Comparison of ENCODE assay signal across 8 mouse cellular contexts in the genomic region with DNA sequence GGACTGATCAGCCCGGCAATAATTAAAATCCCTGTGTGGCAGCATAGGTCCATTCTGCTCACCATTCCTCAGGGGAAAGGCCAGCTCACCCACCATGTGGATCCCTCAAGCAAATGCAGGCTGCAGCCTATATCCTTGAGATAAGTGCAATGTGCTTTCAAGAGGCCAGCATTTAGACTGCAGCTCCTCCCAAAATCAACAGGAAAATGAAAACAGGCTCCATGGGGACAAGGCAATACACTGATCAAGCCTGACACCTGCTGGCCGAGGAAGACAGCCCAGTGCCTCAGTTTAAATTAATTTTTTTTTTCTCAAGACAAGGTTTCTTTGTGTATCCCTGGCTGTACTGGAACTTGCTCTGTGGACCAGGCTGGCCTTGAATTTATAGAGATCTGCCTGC. TPM values are rescaled to one million over a fixed set of nuclear protein-coding genes. Genes with fewer than 3 reads are reported as not detected.
A peak's percentile ranks its signal among the peaks of the same experiment; 100 is the strongest.
DNase-seq lines count a peak whose midpoint lies in the region; ATAC-seq and TF ChIP-seq lines count a peak whose summit lies in the region.

No protein-coding gene starts in this region.

- no peaks in the 10 kb centered on the region for H3K9me3 ChIP-seq in forebrain, postnatal 0 days (ENCODE audit: low read length)
- H3K9me3 ChIP-seq in forebrain, embryonic 15.5 days: no peaks in the 10 kb centered on the region
- peaks cover 3% of the 10 kb centered on the region; the same call in 1 of the 2 replicates for H3K9me3 ChIP-seq in heart, embryonic 16.5 days (replicated peaks; ENCODE audit: control insufficient read depth, low read length)
- 0 out of 2 replicates have a peak, but pooled peaks cover 2% of the 10 kb centered on the region for H3K9me3 ChIP-seq in midbrain, embryonic 16.5 days (replicated peaks; ENCODE audit: control insufficient read depth, low read length, poor library complexity, severe bottlenecking)

- ATAC-seq in forebrain, postnatal 0 days: peak; percentile 78
- ATAC-seq in forebrain, embryonic 15.5 days (replicated peaks): no peak; the same call in 1 of the 2 replicates
- peak; percentile 45; the same call in 1 of the 2 replicates for ATAC-seq in heart, embryonic 16.5 days (replicated peaks; ENCODE audit: extremely low read depth, insufficient read depth, low FRiP score)
- ATAC-seq in midbrain, embryonic 16.5 days: peak; percentile 58; the same call in 1 of the 2 replicates

- H3K9ac ChIP-seq in forebrain, postnatal 0 days: no peak overlapping the region
- no peak overlapping the region for H3K9ac ChIP-seq in forebrain, embryonic 15.5 days (replicated peaks)
- H3K9ac ChIP-seq in heart, embryonic 16.5 days (ENCODE audit: low read length): no peak overlapping the region
- H3K9ac ChIP-seq in midbrain, embryonic 16.5 days (ENCODE audit: low read depth, low read length): no peak overlapping the region

- H3K4me3 ChIP-seq in forebrain, postnatal 0 days (ENCODE audit: low read depth, low read length): no peak overlapping the region
- no peak overlapping the region for H3K4me3 ChIP-seq in forebrain, embryonic 15.5 days
- no peak overlapping the region for H3K4me3 ChIP-seq in heart, embryonic 16.5 days (ENCODE audit: low read length)
- no peak overlapping the region for H3K4me3 ChIP-seq in midbrain, embryonic 16.5 days (ENCODE audit: low read depth, low read length)

- peaks cover 18% of the 10 kb centered on the region for H3K36me3 ChIP-seq in forebrain, postnatal 0 days (ENCODE audit: insufficient read depth)
- peaks cover 32% of the 10 kb centered on the region for H3K36me3 ChIP-seq in forebrain, embryonic 15.5 days
- H3K36me3 ChIP-seq in heart, embryonic 16.5 days (ENCODE audit: control insufficient read depth, insufficient read depth): peaks cover 35% of the 10 kb centered on the region
- peaks cover 13% of the 10 kb centered on the region for H3K36me3 ChIP-seq in midbrain, embryonic 16.5 days (ENCODE audit: control insufficient read depth, insufficient read depth, low read length)

- H3K4me1 ChIP-seq in forebrain, postnatal 0 days (ENCODE audit: insufficient read depth): no peaks in the 10 kb centered on the region
- H3K4me1 ChIP-seq in forebrain, embryonic 15.5 days: no peaks in the 10 kb centered on the region
- H3K4me1 ChIP-seq in heart, embryonic 16.5 days (ENCODE audit: control insufficient read depth, insufficient read depth, low read length): no peaks in the 10 kb centered on the region
- no peaks in the 10 kb centered on the region for H3K4me1 ChIP-seq in midbrain, embryonic 16.5 days (ENCODE audit: control insufficient read depth, insufficient read depth, low read length)

- peak; percentile 59 for DNase-seq in forebrain, postnatal 0 days
- peak; percentile 17 to 28 for DNase-seq in B cell, adult 2 months
- DNase-seq in adrenal gland, postnatal 36 days: peak; percentile 28 to 55
- peak; percentile 13 to 19 for DNase-seq in layer of hippocampus, postnatal 36 days
- no peak for DNase-seq in spleen, postnatal 4 days (ENCODE audit: low spot score in 2 of 2)

- no peak overlapping the region for H3K4me2 ChIP-seq in forebrain, postnatal 0 days (ENCODE audit: low read depth)
- no peak overlapping the region for H3K4me2 ChIP-seq in forebrain, embryonic 15.5 days (replicated peaks)
- no peak overlapping the region for H3K4me2 ChIP-seq in heart, embryonic 16.5 days (ENCODE audit: low read depth, low read length)
- H3K4me2 ChIP-seq in midbrain, embryonic 16.5 days (ENCODE audit: low read length): no peak overlapping the region

- H3K27me3 ChIP-seq in forebrain, postnatal 0 days (ENCODE audit: insufficient read depth, low read length): no peaks in the 10 kb centered on the region
- H3K27me3 ChIP-seq in forebrain, embryonic 15.5 days: no peaks in the 10 kb centered on the region
- no peaks in the 10 kb centered on the region for H3K27me3 ChIP-seq in heart, embryonic 16.5 days (ENCODE audit: control insufficient read depth, insufficient read depth, low read length)
- no peaks in the 10 kb centered on the region for H3K27me3 ChIP-seq in midbrain, embryonic 16.5 days (ENCODE audit: control insufficient read depth, insufficient read depth, low read depth, low read length)

- 48% methylated on average over 2 of the region's 2 CpGs for WGBS in forebrain, postnatal 0 days
- WGBS in forebrain, embryonic 15.5 days: 42% methylated on average over 2 of the region's 2 CpGs
- WGBS in heart, embryonic 16.5 days: 42% methylated on average over 2 of the region's 2 CpGs
- WGBS in midbrain, embryonic 16.5 days: 51% methylated on average over 2 of the region's 2 CpGs

- peak; percentile 72 for TF ChIP-seq CTCF in forebrain, postnatal 0 days (IDR thresholded peaks at IDR 0.05; ENCODE audit: low read depth)

- no peak overlapping the region for H3K27ac ChIP-seq in forebrain, postnatal 0 days (ENCODE audit: low read depth, low read length)
- H3K27ac ChIP-seq in forebrain, embryonic 15.5 days (replicated peaks): no peak overlapping the region
- H3K27ac ChIP-seq in heart, embryonic 16.5 days (ENCODE audit: low read length): no peak overlapping the region
- H3K27ac ChIP-seq in midbrain, embryonic 16.5 days (ENCODE audit: low read length): no peak overlapping the region

RNA-seq across cellular contexts. Expression of gene Pus7, which starts 24.9 kb away (rescaled TPM):
- 18.9 and 22.5 TPM in 2 replicates for total RNA-seq in forebrain, postnatal 0 days (2014; rRNA removed)
- polyA plus RNA-seq in forebrain, postnatal 0 days (2015; fragmentation: Nextera tagmentation; extraction: Ambion mirVana): 10.0 and 15.5 TPM in 2 replicates
- 19.3 and 20.5 TPM in 2 replicates for polyA plus RNA-seq in forebrain, embryonic 15.5 days (2015; fragmentation: Nextera tagmentation; extraction: Ambion mirVana)
- total RNA-seq in adrenal gland, postnatal 36 days (2021): 10 to 100 TPM; 19.9 to 22.6 TPM
- 20.5 and 24.7 TPM in 2 replicates for polyA plus RNA-seq in heart, embryonic 16.5 days (2015; fragmentation: Nextera tagmentation; extraction: Ambion mirVana)
- 10 to 100 TPM; 14.9 to 21.1 TPM for total RNA-seq in layer of hippocampus, postnatal 36 days (2021)
- 17.5 and 19.3 TPM in 2 replicates for polyA plus RNA-seq in midbrain, embryonic 16.5 days (2015; fragmentation: Nextera tagmentation; extraction: Ambion mirVana)

RNA-seq across cellular contexts. Expression of gene Rint1, which starts 28.9 kb away (rescaled TPM):
- 24.0 and 33.3 TPM in 2 replicates for total RNA-seq in forebrain, postnatal 0 days (2014; rRNA removed)
- polyA plus RNA-seq in forebrain, postnatal 0 days (2015; fragmentation: Nextera tagmentation; extraction: Ambion mirVana): 14.1 and 18.7 TPM in 2 replicates
- 28.4 and 30.4 TPM in 2 replicates for polyA plus RNA-seq in forebrain, embryonic 15.5 days (2015; fragmentation: Nextera tagmentation; extraction: Ambion mirVana)
- 10 to 100 TPM; 21.8 to 26.2 TPM for total RNA-seq in adrenal gland, postnatal 36 days (2021)
- 24.8 and 27.3 TPM in 2 replicates for polyA plus RNA-seq in heart, embryonic 16.5 days (2015; fragmentation: Nextera tagmentation; extraction: Ambion mirVana)
- 10 to 100 TPM; 21.8 to 22.7 TPM for total RNA-seq in layer of hippocampus, postnatal 36 days (2021)
- 30.2 and 30.3 TPM in 2 replicates for polyA plus RNA-seq in midbrain, embryonic 16.5 days (2015; fragmentation: Nextera tagmentation; extraction: Ambion mirVana)

Comparison
In these comparisons a context has a peak if more than half of its experiments do, and no peak if none do; other contexts are left out.
1. DNase-seq: peak in forebrain, postnatal 0 days (single experiment), B cell, adult 2 months (2 of 2), adrenal gland, postnatal 36 days (2 of 2) and layer of hippocampus, postnatal 36 days (2 of 2); none in spleen, postnatal 4 days (0 of 2).